Mouse (Mus musculus): Measurements from ENCODE around the gene Pax6.

GRCm38 (mm10) chr2:105701781-105702180, 33.1 kb downstream of the Pax6 start:
- TF ChIP-seq CTCF (IDR thresholded peaks at IDR 0.05; ENCODE audit: control insufficient read depth, insufficient read depth, insufficient read length) (no peak), MYOD1 (IDR thresholded peaks at IDR 0.05; ENCODE audit: control insufficient read depth, insufficient read length, low read depth) (no peak), USF1 (IDR thresholded peaks at IDR 0.05; ENCODE audit: low read depth) (no peak), MYOG (IDR thresholded peaks at IDR 0.05; ENCODE audit: control insufficient read depth, extremely low read depth, insufficient read length) (no peak)

All from C2C12 (cell line).